In the genomic region with DNA sequence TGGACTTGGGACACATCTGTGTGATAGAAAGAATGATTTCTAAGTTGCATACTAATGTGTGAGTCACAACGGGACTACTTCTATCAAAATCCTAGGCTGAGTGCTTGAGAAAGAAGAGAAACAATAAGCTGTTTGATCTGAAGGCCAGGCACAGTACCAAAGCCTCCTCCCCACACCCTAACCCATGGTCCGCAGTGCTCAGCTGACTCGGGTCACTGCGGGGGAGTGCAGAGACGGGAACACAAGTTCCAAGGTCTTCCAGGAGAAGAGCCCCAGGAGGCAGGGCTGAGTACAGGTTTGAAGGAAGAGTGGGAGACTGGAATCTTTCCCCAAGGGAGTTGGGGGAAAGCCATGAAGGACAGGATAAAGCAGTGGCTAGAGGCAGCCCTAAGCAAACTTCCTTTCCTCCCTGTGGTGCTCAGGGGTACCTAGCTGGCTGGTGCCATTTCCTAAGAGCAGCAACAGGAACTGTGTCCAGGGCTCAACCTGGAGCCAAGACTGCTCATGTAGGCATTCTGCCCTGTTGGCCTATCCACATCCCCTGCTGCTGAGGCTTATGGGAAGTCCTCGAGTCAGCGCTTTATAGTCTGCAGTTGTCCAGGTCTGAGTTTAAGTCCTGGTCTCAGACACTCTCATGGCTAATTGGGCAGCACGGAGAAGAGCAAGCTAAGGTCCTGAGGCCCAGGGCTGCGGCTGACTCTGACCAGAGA, we compare ENCODE assay signal across 9 mouse cellular contexts. TPM values are rescaled to one million over a fixed set of nuclear protein-coding genes. Genes with fewer than 3 reads are reported as not detected.
DNase-seq lines count a peak whose midpoint lies in the region; ATAC-seq and TF ChIP-seq lines count a peak whose summit lies in the region.
"Had no signal": no experiment of that assay in that cellular context is flagged by ENCODE, and none has a peak within 500 bp of the region (broad histone marks: within the 10 kb centered on the region; RNA-seq: fewer than 3 reads in every experiment).

No protein-coding gene starts in this region.

- no peak for TF ChIP-seq POLR2A in bone marrow macrophage, adult 2 months (IDR thresholded peaks at IDR 0.05; ENCODE audit: borderline replicate concordance, low read depth, low read length)

- H3K27me3 ChIP-seq in midbrain, embryonic 10.5 days (ENCODE audit: low read depth, poor library complexity, severe bottlenecking), result no peaks in the 10 kb centered on the region
- no peaks in the 10 kb centered on the region for H3K27me3 ChIP-seq in midbrain, embryonic 14.5 days (ENCODE audit: control insufficient read depth, insufficient read depth, low read length)
- H3K27me3 ChIP-seq in stomach, postnatal 0 days (ENCODE audit: control insufficient read depth, insufficient read depth, low read length), result no peaks in the 10 kb centered on the region

- H3K9me3 ChIP-seq in midbrain, embryonic 10.5 days (replicated peaks), result no peaks in the 10 kb centered on the region
- no peaks in the 10 kb centered on the region for H3K9me3 ChIP-seq in midbrain, embryonic 14.5 days (ENCODE audit: control insufficient read depth, low read length)
- no peaks in the 10 kb centered on the region for H3K9me3 ChIP-seq in stomach, postnatal 0 days (ENCODE audit: control insufficient read depth, low read length)

- no peaks in the 10 kb centered on the region for H3K36me3 ChIP-seq in midbrain, embryonic 10.5 days
- no peaks in the 10 kb centered on the region for H3K36me3 ChIP-seq in midbrain, embryonic 14.5 days (ENCODE audit: control insufficient read depth, insufficient read depth, low read length)
- no peaks in the 10 kb centered on the region for H3K36me3 ChIP-seq in stomach, postnatal 0 days (ENCODE audit: control insufficient read depth, insufficient read depth, low read length)

- peaks cover 62% of the 10 kb centered on the region for H3K4me1 ChIP-seq in midbrain, embryonic 10.5 days
- H3K4me1 ChIP-seq in midbrain, embryonic 14.5 days (ENCODE audit: control insufficient read depth, insufficient read depth, low read length), result peaks cover 20% of the 10 kb centered on the region
- H3K4me1 ChIP-seq in bone marrow macrophage, adult 2 months (ENCODE audit: control insufficient read depth, insufficient read depth, low read length), result peaks cover 66% of the 10 kb centered on the region
- no peaks in the 10 kb centered on the region; the same call in 1 of the 2 replicates for H3K4me1 ChIP-seq in stomach, postnatal 0 days (replicated peaks; ENCODE audit: control insufficient read depth, insufficient read depth)

- H3K9ac ChIP-seq in midbrain, embryonic 14.5 days (replicated peaks; ENCODE audit: low read length), result no peak overlapping the region
- H3K9ac ChIP-seq in stomach, postnatal 0 days (ENCODE audit: low read length), result no peak overlapping the region

- 62% methylated on average over 9 of the region's 9 CpGs for WGBS in midbrain, embryonic 10.5 days
- WGBS in midbrain, embryonic 14.5 days, result 56% methylated on average over 9 of the region's 9 CpGs
- WGBS in stomach, postnatal 0 days, result 56% methylated on average over 9 of the region's 9 CpGs

- H3K27ac ChIP-seq in midbrain, embryonic 10.5 days (replicated peaks), result peak overlapping the region; percentile 58; the same call in 1 of the 2 replicates
- no peak overlapping the region for H3K27ac ChIP-seq in midbrain, embryonic 14.5 days (replicated peaks; ENCODE audit: low read depth, low read length)
- peak overlapping the region; percentile 94 for H3K27ac ChIP-seq in bone marrow macrophage, adult 2 months (ENCODE audit: insufficient read depth, low read depth, low read length)
- H3K27ac ChIP-seq in stomach, postnatal 0 days (replicated peaks), result no peak overlapping the region

- intact Hi-C loops in heart, postnatal 36 days (cut with DNase I), result no loop called here

- no peak overlapping the region for H3K4me3 ChIP-seq in midbrain, embryonic 10.5 days
- H3K4me3 ChIP-seq in midbrain, embryonic 14.5 days (replicated peaks; ENCODE audit: low read depth, low read length), result no peak overlapping the region
- H3K4me3 ChIP-seq in bone marrow macrophage, adult 2 months (ENCODE audit: insufficient read depth, low read length), result 0 out of 2 replicates have a peak overlapping the region, but pooled peaks have one; percentile 5
- no peak overlapping the region for H3K4me3 ChIP-seq in stomach, postnatal 0 days (ENCODE audit: low read depth, low read length)

- no peak overlapping the region for H3K4me2 ChIP-seq in midbrain, embryonic 14.5 days (ENCODE audit: low read length)
- H3K4me2 ChIP-seq in stomach, postnatal 0 days (replicated peaks; ENCODE audit: low read depth), result no peak overlapping the region

- DNase-seq in heart, adult 8-10 months (ENCODE audit: low spot score), result peak; percentile 29
- DNase-seq in heart, postnatal 36 days, result no peak
- DNase-seq in midbrain, embryonic 10.5 days (ENCODE audit: low spot score), result no peak
- DNase-seq in midbrain, embryonic 14.5 days, result no peak
- no peak for DNase-seq in stomach, postnatal 0 days (ENCODE audit: low spot score)
- DNase-seq in T-cell, adult 2 months (ENCODE audit: low spot score), result no peak
- DNase-seq in thymus, postnatal 25 days, result no peak
- DNase-seq: gastrocnemius, postnatal 14 days had no signal

- no peak for TF ChIP-seq EP300 in stomach, postnatal 0 days (optimal IDR thresholded peaks at IDR 0.05)

- no peak for TF ChIP-seq CTCF in bone marrow macrophage, adult 2 months (IDR thresholded peaks at IDR 0.05; ENCODE audit: low read depth, low read length)
- TF ChIP-seq CTCF in stomach, postnatal 0 days (IDR thresholded peaks at IDR 0.05; ENCODE audit: low read depth), result no peak

- ATAC-seq in midbrain, embryonic 14.5 days (ENCODE audit: low FRiP score, low TSS enrichment), result no peak
- ATAC-seq in stomach, postnatal 0 days (ENCODE audit: low FRiP score, low TSS enrichment), result peak; percentile 35; the same call in 1 of the 2 replicates

RNA-seq across cellular contexts. Expression of a gene that starts 48.1 kb away (rescaled TPM):
- total RNA-seq in heart, adult 8-10 months (2022), result 1 to 10 TPM; 7.6 to 9.9 (median 8.8) TPM
- total RNA-seq in heart, postnatal 36 days (2021), result 1 to 10 TPM; 9.2 to 10.0 TPM
- 17.5 and 23.4 TPM in 2 replicates for polyA plus RNA-seq in midbrain, embryonic 10.5 days (2016; fragmentation: Nextera tagmentation; extraction: Ambion mirVana)
- polyA plus RNA-seq in midbrain, embryonic 14.5 days (2014; fragmentation: Nextera tagmentation; extraction: Ambion mirVana), result 28.5 and 30.6 TPM in 2 replicates
- polyA plus RNA-seq in bone marrow macrophage, adult 2 months (2012; ENCODE audit: insufficient read depth, insufficient read length, missing spikeins), result 66.4 and 77.2 TPM in 2 replicates
- polyA plus RNA-seq in stomach, postnatal 0 days (2015; fragmentation: Nextera tagmentation; extraction: Ambion mirVana), result 7.7 and 7.9 TPM in 2 replicates

Comparison
In these comparisons a context has a peak if more than half of its experiments do, and no peak if none do; other contexts are left out.
1. H3K27ac ChIP-seq: peak in midbrain, embryonic 10.5 days (single experiment) and bone marrow macrophage, adult 2 months (single experiment); none in midbrain, embryonic 14.5 days (single experiment) and stomach, postnatal 0 days (single experiment).